Mouse (Mus musculus): ENCODE measurements around the gene Gna12. TPM values are rescaled to one million over a fixed set of nuclear protein-coding genes. Genes with fewer than 3 reads are reported as not detected.

Gene Gna12
- 24.0 and 32.0 TPM in 2 replicates for polyA plus RNA-seq (2012; rRNA removed)

GRCm38 (mm10) chr5:140830314-140831063 lies at the start of gene Gna12:
Gene Gna12, minus strand, starts transcription at chr5:140830431.

DNA sequence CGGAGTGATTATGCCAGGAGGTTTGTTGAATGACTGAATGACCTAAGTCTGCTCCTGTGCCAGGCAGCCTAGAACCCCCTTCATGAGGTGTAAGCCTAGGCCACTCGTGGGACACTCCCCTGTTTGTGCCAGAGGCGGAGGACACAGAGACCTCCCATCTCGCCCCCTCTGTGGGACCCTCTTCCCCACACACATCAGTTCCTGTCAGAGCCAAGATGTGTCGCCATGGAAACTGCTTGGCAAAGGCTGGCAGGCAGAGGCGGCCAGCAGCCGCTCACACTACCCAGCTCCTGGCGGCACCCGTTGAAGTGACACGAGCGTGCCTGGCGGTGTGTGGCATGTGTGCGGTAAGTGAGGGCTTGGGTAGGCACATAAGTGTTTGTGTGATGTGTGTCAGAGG lies 106.4 kb downstream of the Gna12 start, which contains the start of gene Amz1:
TSS of gene Amz1 (plus strand) at position 306 of the 400 bp plus-strand sequence.

Other genes starting within 250 kb of the Gna12 start
- gene Lfng, start 223.1 kb downstream of the Gna12 start, polyA plus RNA-seq (2012; rRNA removed) = 19.6 and 24.7 TPM in 2 replicates
- gene Ttyh3, start 181.4 kb downstream of the Gna12 start, polyA plus RNA-seq (2012; rRNA removed) = 11.0 and 11.7 TPM in 2 replicates
- 5.7 and 6.9 TPM in 2 replicates for gene Iqce, start 128.1 kb downstream of the Gna12 start, polyA plus RNA-seq (2012; rRNA removed)
- 10.0 and 11.2 TPM in 2 replicates for gene Brat1, start 125.4 kb downstream of the Gna12 start, polyA plus RNA-seq (2012; rRNA removed)
- gene Amz1, start 106.3 kb downstream of the Gna12 start, polyA plus RNA-seq (2012; rRNA removed) = 0.87 and 0.98 TPM in 2 replicates
- 0.27 and 0.67 TPM in 2 replicates for gene Card11, start 170.2 kb upstream of the Gna12 start, polyA plus RNA-seq (2012; rRNA removed)

All from stomach, adult 2 months (tissue).